Mouse (Mus musculus) kidney, embryonic 14.5 days (tissue): ENCODE results near the gene Tex26. TPM values are rescaled to one million over a fixed set of nuclear protein-coding genes. Genes with fewer than 3 reads are reported as not detected.

ENCODE experiments used
- ATAC-seq: fragments of 200-750 bp; cut with Nextera tagmentation; 2 replicates; pipeline ENCODE4 v1.8.0; 2017; ENCODE audit warnings: moderate number of reproducible peaks, mild to moderate bottlenecking, moderate TSS enrichment, moderate library complexity; ENCODE audit not compliant: low FRiP score, low TSS enrichment
- H3K27ac ChIP-seq: fragments of 300-500 bp; sonication (generic); 2 replicates; pipeline ENCODE4 v1.5.1; 2014; ENCODE audit warnings: low read depth, mild to moderate bottlenecking, low read length, moderate library complexity, mixed read lengths
- H3K27me3 ChIP-seq: fragments of 300-500 bp; sonication (generic); 2 replicates; pipeline ENCODE4 v1.6.1; 2014; ENCODE audit warnings: mild to moderate bottlenecking, low read length; ENCODE audit not compliant: control insufficient read depth, insufficient read depth
- H3K36me3 ChIP-seq: fragments of 300-500 bp; sonication (generic); 2 replicates; pipeline ENCODE4 v1.6.1; 2014; ENCODE audit warnings: low read length, mixed read lengths; ENCODE audit not compliant: control insufficient read depth, insufficient read depth
- H3K4me1 ChIP-seq: fragments of 300-500 bp; sonication (generic); 2 replicates; pipeline ENCODE4 v1.6.1; 2014; ENCODE audit warnings: low read length, mixed read lengths; ENCODE audit not compliant: control insufficient read depth, insufficient read depth
- H3K4me2 ChIP-seq: fragments of 300-500 bp; sonication (generic); replicated peaks from 2 replicates; pipeline ENCODE4 v1.6.1; 2014; ENCODE audit warnings: low read depth, mild to moderate bottlenecking, low read length
- H3K4me3 ChIP-seq: fragments of 300-500 bp; sonication (generic); 2 replicates; pipeline ENCODE4 v1.5.1; 2014; ENCODE audit warnings: mild to moderate bottlenecking, low read length
- H3K9ac ChIP-seq: fragments of 300-500 bp; sonication (generic); 2 replicates; pipeline ENCODE4 v1.6.1; 2014; ENCODE audit warnings: low read depth, mild to moderate bottlenecking, low read length, moderate library complexity
- H3K9me3 ChIP-seq: fragments of 300-500 bp; sonication (generic); 2 replicates; pipeline ENCODE4 v1.6.1; 2016; ENCODE audit warnings: low read length; ENCODE audit not compliant: control insufficient read depth
- WGBS: fragments of 180-500 bp; shearing (Covaris S2); extraction: QIAGEN DNeasy Blood & Tissue Kit; methylation state at CpG from one replicate; pipeline ENCODE4 v1.1.7; 2014; 5-methylcytosine and 5-hydroxymethylcytosine counted together
- polyA plus RNA-seq: library from polyadenylated mRNA; unstranded; fragments of >200 nt; fragmentation: Nextera tagmentation; extraction: Ambion mirVana; gene quantifications from 2 replicates; pipeline ENCODE4 v1.2.1, GENCODE M21; 2014

Gene Tex26
- polyA plus RNA-seq, 1 experiment from 2014 or later: 0.19 TPM

DNA sequence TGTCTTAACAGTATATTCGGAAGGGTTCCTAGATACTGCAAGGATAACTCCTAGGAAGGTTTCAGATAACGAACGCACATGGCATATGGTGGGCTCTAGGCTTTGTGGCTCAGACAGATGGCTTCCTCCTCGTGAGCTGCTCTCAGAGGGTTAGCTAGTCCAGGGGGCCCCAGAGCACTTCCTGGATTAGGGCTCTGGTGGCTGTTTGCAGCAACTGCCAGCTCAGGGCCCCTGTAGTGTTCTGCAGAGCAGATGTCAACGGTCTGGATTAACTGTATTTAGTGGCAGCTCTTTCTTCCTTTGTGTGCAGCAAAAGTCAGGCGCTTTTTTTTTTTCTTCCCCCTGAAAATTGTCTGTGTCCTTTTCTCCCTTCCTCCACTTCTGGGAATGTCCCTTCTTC is 11.1 kb upstream of the Tex26 start:
- peak overlapping the region; percentile 33; the same call in 1 of the 2 replicates for H3K27ac ChIP-seq
- H3K9ac ChIP-seq: no peak overlapping the region
- H3K4me2 ChIP-seq: no peak overlapping the region
- 12% methylated on average over 6 of the region's 6 CpGs for WGBS
- H3K4me3 ChIP-seq: no peak overlapping the region
- H3K36me3 ChIP-seq: no peaks in the 10 kb centered on the region
- ATAC-seq: peak; percentile 72
- no peaks in the 10 kb centered on the region for H3K9me3 ChIP-seq
- H3K27me3 ChIP-seq: no peaks in the 10 kb centered on the region
- H3K4me1 ChIP-seq: peaks cover 10% of the 10 kb centered on the region

DNA sequence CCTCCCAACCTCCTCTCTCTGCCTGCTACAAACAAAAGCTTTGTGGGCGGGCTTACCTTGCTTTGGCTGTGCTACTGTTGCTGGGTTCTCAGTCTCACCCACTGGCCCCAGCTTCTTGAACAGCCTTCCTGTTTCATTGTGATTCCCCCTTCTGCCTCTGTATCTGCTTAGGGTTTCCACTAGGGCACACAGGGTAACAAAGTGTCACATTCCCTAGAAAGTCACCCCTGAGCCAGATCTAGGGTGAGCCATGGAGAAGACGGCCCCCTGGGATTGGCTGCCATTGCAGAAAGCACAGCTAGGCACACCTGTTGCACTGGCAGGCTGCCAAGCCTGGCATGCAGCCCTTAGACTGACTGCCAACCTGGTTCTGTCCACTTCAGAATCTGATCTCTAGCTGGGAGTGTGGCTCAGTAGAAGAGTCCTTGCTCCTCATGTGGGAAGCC is 10.6 kb upstream of the Tex26 start:
- no peaks in the 10 kb centered on the region for H3K9me3 ChIP-seq
- WGBS: 52% methylated on average over 2 of the region's 2 CpGs

DNA sequence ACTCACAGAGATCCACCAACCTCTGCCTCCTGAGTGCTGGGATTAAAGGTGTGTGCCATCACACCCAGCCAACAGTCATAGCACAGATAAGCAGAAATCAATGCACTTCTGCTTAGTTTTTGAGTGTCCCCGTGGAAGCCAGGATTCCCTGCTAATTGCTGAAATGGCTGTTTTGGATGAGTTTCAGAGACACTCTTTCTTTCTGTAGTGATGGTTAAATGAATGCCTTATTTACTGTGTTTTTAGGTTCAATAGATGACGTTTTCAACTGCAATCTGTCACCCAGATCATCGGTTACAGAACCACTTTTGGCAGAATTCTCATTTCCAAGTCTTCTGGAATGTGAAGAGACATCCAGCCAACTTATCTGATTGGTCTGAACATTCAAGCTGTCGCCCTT is 9.9 kb upstream of the Tex26 start:
- H3K36me3 ChIP-seq: no peaks in the 10 kb centered on the region
- H3K4me1 ChIP-seq: peaks cover 10% of the 10 kb centered on the region
- ATAC-seq: no peak
- WGBS: 83% methylated on average over 4 of the region's 4 CpGs
- H3K4me2 ChIP-seq: no peak overlapping the region
- H3K27me3 ChIP-seq: no peaks in the 10 kb centered on the region
- no peak overlapping the region for H3K27ac ChIP-seq
- H3K4me3 ChIP-seq: no peak overlapping the region
- H3K9me3 ChIP-seq: no peaks in the 10 kb centered on the region
- no peak overlapping the region for H3K9ac ChIP-seq

More for the DNA sequence above, 10.6 kb upstream of the Tex26 start:
- Histone ChIP-seq H3K27ac (no peak overlapping the region), H3K4me1 (peaks cover 10% of the 10 kb centered on the region), H3K27me3 (no peaks in the 10 kb centered on the region), H3K9ac (no peak overlapping the region), H3K4me3 (no peak overlapping the region), H3K36me3 (no peaks in the 10 kb centered on the region), H3K4me2 (no peak overlapping the region)
- ATAC-seq: peak; percentile 60; the same call in 1 of the 2 replicates

DNA sequence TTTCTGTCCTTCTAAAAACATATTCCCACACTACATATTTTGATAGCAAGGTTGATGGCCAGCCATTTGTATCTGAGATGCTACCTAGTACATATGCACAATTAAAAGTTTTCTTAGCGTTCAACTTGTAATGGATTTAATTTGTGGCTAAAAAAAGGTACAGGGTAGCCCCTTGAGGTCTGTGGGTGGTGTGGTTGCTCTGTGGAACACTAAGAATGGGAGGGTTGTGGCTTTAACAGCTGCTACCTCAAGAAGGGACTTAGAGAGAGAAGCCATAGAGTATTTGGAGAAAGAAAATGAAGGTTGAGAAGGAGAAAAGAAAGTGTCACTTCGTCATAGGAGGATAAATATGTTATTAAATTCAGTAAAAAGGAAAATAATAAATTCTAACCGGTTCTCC is 8.5 kb upstream of the Tex26 start:
- H3K4me3 ChIP-seq: no peak overlapping the region
- no peak for ATAC-seq
- no peaks in the 10 kb centered on the region for H3K27me3 ChIP-seq
- H3K9me3 ChIP-seq: no peaks in the 10 kb centered on the region
- no peaks in the 10 kb centered on the region for H3K36me3 ChIP-seq
- H3K9ac ChIP-seq: no peak overlapping the region
- no peak overlapping the region for H3K4me2 ChIP-seq
- H3K27ac ChIP-seq: no peak overlapping the region
- WGBS: 93% methylated on average over 3 of the region's 3 CpGs
- H3K4me1 ChIP-seq: peaks cover 10% of the 10 kb centered on the region

DNA sequence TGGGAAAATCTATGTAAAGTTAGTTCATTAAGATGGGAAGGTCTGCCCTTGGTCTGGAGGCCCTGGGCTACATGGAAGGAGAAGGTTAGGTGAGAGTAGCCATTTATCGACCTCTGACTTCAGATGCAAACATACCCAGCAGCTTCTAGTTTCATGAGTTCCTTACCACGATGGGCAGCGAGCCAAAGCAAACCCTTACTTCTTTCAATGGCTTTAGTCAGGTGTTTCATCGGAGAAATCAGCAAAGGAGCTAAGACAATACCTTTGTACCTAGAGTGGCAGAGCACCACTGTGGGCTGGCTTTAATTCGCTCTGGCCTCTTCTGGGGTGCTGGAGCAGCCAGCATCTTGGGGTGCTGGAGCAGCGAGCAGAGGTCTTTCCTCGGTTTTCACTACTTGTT is 5.8 kb upstream of the Tex26 start:
- Histone ChIP-seq H3K9me3 (no peaks in the 10 kb centered on the region), H3K4me3 (no peak overlapping the region), H3K9ac (no peak overlapping the region), H3K36me3 (no peaks in the 10 kb centered on the region), H3K27me3 (no peaks in the 10 kb centered on the region), H3K4me1 (peaks cover 4% of the 10 kb centered on the region; the same call in 1 of the 2 replicates), H3K4me2 (no peak overlapping the region), H3K27ac (no peak overlapping the region)
- no peak for ATAC-seq
- 53% methylated on average over 7 of the region's 7 CpGs for WGBS

DNA sequence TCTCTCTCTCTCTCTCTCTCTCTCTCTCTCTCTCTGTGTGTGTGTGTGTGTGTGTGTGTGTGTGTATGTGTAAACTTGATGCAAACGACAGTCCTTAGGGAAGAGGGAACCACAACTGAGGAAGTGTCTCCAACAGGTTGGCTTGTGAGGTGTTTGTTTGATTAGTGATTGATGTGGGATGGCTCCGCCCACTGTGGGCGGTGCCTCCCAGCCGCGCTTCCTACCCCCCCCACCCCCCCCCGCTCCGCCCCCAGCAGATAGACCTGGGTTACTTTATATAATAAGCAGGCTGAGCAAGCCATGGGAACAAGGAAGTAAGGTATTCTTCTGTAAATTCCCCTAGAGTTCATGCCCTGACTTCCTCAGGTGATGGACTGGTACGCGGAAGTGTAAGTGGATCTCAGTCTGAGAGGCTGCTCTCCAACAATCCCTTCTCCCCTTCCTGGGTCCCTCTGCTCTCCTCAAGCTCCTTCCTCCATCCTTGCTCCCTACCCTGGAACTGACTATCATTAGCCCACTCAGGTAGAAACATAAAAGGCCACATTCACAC is 5.2 kb upstream of the Tex26 start:
- Histone ChIP-seq H3K36me3 (no peaks in the 10 kb centered on the region), H3K4me3 (no peak overlapping the region), H3K9me3 (no peaks in the 10 kb centered on the region), H3K27ac (no peak overlapping the region), H3K9ac (no peak overlapping the region), H3K4me2 (no peak overlapping the region), H3K4me1 (peaks cover under 1% of the 10 kb centered on the region; the same call in 1 of the 2 replicates), H3K27me3 (no peaks in the 10 kb centered on the region)
- WGBS: 22% methylated on average over 9 of the region's 9 CpGs
- no peak for ATAC-seq

DNA sequence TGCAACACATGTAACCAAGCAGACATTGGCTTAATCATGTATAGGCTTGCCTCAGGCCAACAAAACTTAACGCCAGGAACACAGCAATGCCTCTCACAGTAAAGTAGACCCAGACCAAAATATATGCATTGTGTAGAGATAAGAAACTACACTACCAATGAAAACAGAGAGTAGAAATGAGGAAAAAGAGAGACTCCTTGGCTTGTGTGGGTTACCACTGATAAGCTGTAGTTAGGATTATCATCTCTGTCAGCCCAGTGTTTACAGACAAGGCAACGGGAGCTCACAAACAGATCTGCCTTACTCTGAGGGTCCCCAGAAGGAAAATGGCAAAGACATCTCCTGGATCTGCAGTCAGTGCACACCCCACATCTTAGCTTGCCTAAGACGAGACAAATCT is 2.9 kb upstream of the Tex26 start:
- ATAC-seq: no peak
- no peaks in the 10 kb centered on the region for H3K27me3 ChIP-seq
- no peaks in the 10 kb centered on the region for H3K9me3 ChIP-seq
- H3K36me3 ChIP-seq: no peaks in the 10 kb centered on the region
- 81% methylated on average over 3 of the region's 3 CpGs for whole genome bisulfite sequencing
- H3K4me2 ChIP-seq: no peak overlapping the region
- no peak overlapping the region for H3K4me3 ChIP-seq
- H3K9ac ChIP-seq: no peak overlapping the region
- H3K4me1 ChIP-seq: peaks cover 5% of the 10 kb centered on the region; the same call in 1 of the 2 replicates
- no peak overlapping the region for H3K27ac ChIP-seq

DNA sequence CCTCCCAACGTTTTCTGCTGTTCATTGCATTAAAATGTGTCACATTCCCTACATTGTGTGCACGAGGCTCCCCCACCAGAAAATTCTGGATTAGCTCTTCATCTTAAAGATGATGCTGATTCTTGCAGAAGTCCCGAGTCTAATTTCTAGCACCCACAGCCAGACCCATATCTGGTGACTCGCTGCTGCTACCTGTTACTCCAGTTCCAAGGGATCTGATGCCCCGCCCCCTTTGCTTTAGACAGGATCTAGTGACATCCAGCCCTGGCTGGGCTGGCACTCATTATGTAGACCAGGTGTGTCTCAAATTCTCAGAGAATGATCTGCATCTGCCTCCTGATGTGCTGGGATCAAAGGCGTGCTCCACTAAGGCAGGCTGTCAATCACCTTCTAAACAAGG is 2.3 kb upstream of the Tex26 start:
- Histone ChIP-seq H3K27ac (no peak overlapping the region), H3K4me2 (no peak overlapping the region), H3K4me3 (no peak overlapping the region), H3K36me3 (no peaks in the 10 kb centered on the region), H3K27me3 (no peaks in the 10 kb centered on the region), H3K9me3 (no peaks in the 10 kb centered on the region), H3K9ac (no peak overlapping the region), H3K4me1 (peaks cover 5% of the 10 kb centered on the region; the same call in 1 of the 2 replicates)
- no peak for ATAC-seq
- 78% methylated on average over 6 of the region's 6 CpGs for WGBS

DNA sequence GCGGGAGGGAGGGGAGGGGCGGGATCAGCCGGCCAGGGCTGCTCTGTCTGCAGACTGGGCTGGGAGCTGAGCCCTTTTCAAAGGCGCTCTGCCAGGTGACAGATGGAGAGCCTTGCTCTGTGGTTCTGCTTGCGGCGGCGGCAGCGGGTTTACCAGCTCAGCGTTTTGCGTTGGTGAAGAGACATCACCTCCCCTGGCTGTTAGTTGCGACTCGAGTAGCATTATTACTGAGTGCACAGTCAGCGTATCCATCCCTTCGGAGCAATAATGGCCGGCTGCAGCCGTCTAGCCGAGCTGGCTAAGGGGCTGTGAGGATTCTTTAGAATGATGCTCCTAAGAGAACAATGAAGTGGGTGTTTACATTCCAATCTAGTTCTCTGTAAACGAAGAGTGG is 717 bp downstream of the Tex26 start:
- H3K4me1 ChIP-seq: peaks cover 5% of the 10 kb centered on the region; the same call in 1 of the 2 replicates
- no peaks in the 10 kb centered on the region for H3K27me3 ChIP-seq
- under 1% methylated on average over 18 of the region's 18 CpGs for WGBS
- no peaks in the 10 kb centered on the region for H3K9me3 ChIP-seq
- no peaks in the 10 kb centered on the region for H3K36me3 ChIP-seq
- peak overlapping the region; percentile 57; the same call in 1 of the 2 replicates for H3K27ac ChIP-seq
- peak; percentile 66 for ATAC-seq
- peak overlapping the region; percentile 82 for H3K4me2 ChIP-seq
- H3K9ac ChIP-seq: peak overlapping the region; percentile 52; the same call in 1 of the 2 replicates
- peak overlapping the region; percentile 45 for H3K4me3 ChIP-seq
